Mouse (Mus musculus): Measurements from ENCODE around the gene Cpeb4.

DNA sequence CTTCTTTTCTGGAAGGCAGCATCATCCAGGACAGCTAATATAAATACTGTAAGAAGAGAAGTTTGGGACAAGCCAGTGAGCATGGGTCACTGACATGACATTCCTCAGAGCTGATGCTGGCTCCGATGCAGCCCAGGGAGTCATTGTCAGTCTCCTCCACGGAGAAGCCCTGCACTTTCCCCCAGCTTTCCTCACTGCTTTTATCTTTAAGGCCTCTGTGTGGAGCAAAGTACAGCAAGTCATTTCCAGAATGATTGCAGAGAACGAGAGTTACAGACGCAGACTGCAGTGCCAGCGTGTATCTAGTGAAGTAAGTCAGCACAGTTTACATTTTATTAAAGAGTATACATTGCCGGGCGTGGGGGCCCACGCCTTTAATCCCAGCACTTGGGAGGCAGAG, 102.8 kb downstream of the Cpeb4 start:
- TF ChIP-seq HCFC1 (IDR thresholded peaks at IDR 0.05; ENCODE audit: low read depth, low read length) (no peak), CHD1 (IDR thresholded peaks at IDR 0.05; ENCODE audit: low read depth, low read length) (no peak), CTCF (conservative IDR thresholded peaks at IDR 0.05 in 1 of 2, IDR thresholded peaks at IDR 0.05 in 1 of 2; ENCODE audit: low read depth in 2 of 2, low read length in 2 of 2) (no peak), TCF12 (IDR thresholded peaks at IDR 0.05; ENCODE audit: low read depth, low read length) (no peak)
